Mouse (Mus musculus): ENCODE data around the gene Apobr. TPM values are rescaled to one million over a fixed set of nuclear protein-coding genes. Genes with fewer than 3 reads are reported as not detected.

Gene Apobr
- polyA plus RNA-seq, 1 experiment from 2014 or later: 1.2 TPM

DNA sequence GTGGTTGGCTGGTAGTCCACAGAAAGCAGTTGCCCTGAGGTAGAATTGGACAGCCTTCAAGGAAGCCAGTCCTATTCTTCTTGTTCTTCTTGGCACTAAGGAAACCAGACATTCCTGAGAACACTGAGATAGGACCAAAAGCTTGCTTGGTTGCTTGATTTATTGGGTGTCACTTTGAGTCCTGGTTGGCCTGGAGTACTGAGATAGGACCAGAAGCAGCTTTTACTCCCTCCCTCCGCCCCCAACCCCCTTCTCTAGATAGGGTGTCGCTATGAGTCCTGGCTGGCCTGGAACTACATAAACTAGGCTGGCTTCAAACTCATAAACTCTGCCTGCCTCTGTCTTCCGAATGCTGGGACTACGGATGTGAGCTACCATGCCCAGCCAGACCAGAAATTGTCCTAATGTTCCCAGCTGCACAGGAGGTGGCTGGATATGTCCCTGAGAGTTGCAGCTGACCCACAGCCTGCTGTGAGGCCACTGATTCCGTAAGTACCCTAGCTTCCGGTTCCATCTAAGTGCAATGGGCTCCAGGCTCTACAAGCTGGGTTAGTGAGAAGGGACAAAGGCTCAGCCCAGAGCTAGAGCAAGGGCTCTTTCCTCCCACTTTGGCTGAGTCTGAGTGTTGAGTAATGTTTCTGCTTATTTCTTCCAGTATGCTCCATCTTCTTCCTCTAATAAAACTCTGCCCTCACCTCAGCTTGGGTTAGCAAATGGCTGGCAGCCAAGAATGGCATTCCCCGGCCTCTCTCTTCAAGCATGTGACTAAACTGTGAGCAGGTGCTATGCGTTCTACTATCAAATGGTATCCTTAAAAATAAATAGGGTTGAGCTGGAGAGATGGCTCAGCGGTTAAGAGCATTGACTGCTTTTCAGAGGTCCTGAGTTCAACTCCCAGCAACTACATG lies 37.0 kb downstream of the Apobr start:
- H3K27ac ChIP-seq: no peak overlapping the region
- ATAC-seq (replicated peaks; ENCODE audit: low FRiP score, low read depth) (no peak), DNase-seq (ENCODE audit: low spot score) (no peak)
- H3K27me3 ChIP-seq (ENCODE audit: insufficient read depth, low read length): no peaks in the 10 kb centered on the region
- H3K4me3 ChIP-seq (replicated peaks; ENCODE audit: low read depth, low read length): no peak overlapping the region
- 68% methylated on average over 9 of the region's 9 CpGs for WGBS
- H3K4me2 ChIP-seq (ENCODE audit: low read length): no peak overlapping the region
- H3K36me3 ChIP-seq (ENCODE audit: insufficient read depth, low read length): no peaks in the 10 kb centered on the region
- H3K4me1 ChIP-seq (replicated peaks; ENCODE audit: insufficient read depth, low read length): 0 out of 2 replicates have a peak, but pooled peaks cover 3% of the 10 kb centered on the region
- no peak overlapping the region for H3K9ac ChIP-seq (ENCODE audit: low read depth, low read length)
- TF ChIP-seq CTCF (IDR thresholded peaks at IDR 0.05; ENCODE audit: low read depth): no peak
- H3K9me3 ChIP-seq (replicated peaks; ENCODE audit: low read length): no peaks in the 10 kb centered on the region

- ATAC-seq (replicated peaks; ENCODE audit: low FRiP score, low read depth) (no peak), DNase-seq (ENCODE audit: low spot score) (no peak)
- no peaks in the 10 kb centered on the region for H3K27me3 ChIP-seq (ENCODE audit: insufficient read depth, low read length)
- no peaks in the 10 kb centered on the region for H3K9me3 ChIP-seq (replicated peaks; ENCODE audit: low read length)
- H3K4me3 ChIP-seq (replicated peaks; ENCODE audit: low read depth, low read length): no peak overlapping the region
- no peak overlapping the region for H3K9ac ChIP-seq (ENCODE audit: low read depth, low read length)
- no peaks in the 10 kb centered on the region for H3K36me3 ChIP-seq (ENCODE audit: insufficient read depth, low read length)
- no peak overlapping the region for H3K27ac ChIP-seq
- WGBS: 96% methylated on average over 1 of the region's 1 CpGs
- no peak for TF ChIP-seq CTCF (IDR thresholded peaks at IDR 0.05; ENCODE audit: low read depth)
- no peak overlapping the region for H3K4me2 ChIP-seq (ENCODE audit: low read length)
- 0 out of 2 replicates have a peak, but pooled peaks cover 5% of the 10 kb centered on the region for H3K4me1 ChIP-seq (replicated peaks; ENCODE audit: insufficient read depth, low read length)
Measured at GRCm38 (mm10) chr7:126623381-126623780, 38.6 kb downstream of the Apobr start.

DNA sequence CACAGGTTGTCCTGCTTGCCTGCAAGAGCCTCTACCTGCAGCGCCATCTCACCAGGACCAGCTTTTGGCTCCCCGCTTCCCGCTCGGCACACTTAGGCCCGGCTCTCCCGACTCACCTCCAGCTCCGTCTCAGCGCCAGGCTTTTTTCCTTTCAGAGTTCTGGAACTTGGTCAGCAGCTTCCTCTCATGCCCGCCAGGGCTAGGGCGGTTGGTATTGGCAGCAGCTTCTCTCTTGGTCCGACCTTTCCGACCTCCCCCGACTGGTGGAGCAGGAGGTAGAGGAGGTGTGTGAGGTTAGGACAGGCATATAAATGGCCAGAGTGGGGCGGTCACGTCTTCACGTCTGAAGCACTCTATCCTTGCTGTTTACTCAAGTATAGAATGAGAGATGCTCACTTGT lies 40.0 kb downstream of the Apobr start:
- 0 out of 2 replicates have a peak, but pooled peaks cover 7% of the 10 kb centered on the region for H3K4me1 ChIP-seq (replicated peaks; ENCODE audit: insufficient read depth, low read length)
- no peaks in the 10 kb centered on the region for H3K9me3 ChIP-seq (replicated peaks; ENCODE audit: low read length)
- WGBS: 77% methylated on average over 16 of the region's 16 CpGs
- no peak for DNase-seq (ENCODE audit: low spot score)
- H3K27me3 ChIP-seq (ENCODE audit: insufficient read depth, low read length): no peaks in the 10 kb centered on the region
- no peak overlapping the region for H3K27ac ChIP-seq
- H3K4me3 ChIP-seq (replicated peaks; ENCODE audit: low read depth, low read length): no peak overlapping the region
- no peak overlapping the region for H3K4me2 ChIP-seq (ENCODE audit: low read length)
- no peak overlapping the region for H3K9ac ChIP-seq (ENCODE audit: low read depth, low read length)
- no peaks in the 10 kb centered on the region for H3K36me3 ChIP-seq (ENCODE audit: insufficient read depth, low read length)
- TF ChIP-seq CTCF (IDR thresholded peaks at IDR 0.05; ENCODE audit: low read depth): no peak
- no peak for ATAC-seq (replicated peaks; ENCODE audit: low FRiP score, low read depth)

DNA sequence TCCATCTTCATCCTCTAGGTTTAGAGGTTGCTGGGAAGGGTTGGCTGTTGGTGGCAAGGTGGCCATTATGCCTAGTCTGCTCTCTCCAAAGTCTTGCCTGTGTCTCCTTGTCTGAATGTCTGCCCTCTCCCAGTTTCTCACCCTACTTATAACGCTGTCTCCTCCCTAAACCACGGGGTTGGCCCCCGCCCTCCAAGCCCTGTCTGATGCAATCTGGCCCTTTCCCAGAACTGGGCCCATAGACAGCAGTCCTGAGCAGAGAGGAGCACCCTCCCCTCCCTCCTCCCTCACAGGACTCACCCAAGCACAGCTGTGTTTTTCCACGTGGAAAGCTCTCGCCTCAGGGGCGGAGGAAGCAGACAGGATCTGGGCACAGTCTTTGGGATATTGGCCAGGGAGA lies 40.6 kb downstream of the Apobr start:
- no peaks in the 10 kb centered on the region for H3K27me3 ChIP-seq (ENCODE audit: insufficient read depth, low read length)
- ATAC-seq (replicated peaks; ENCODE audit: low FRiP score, low read depth): peak; percentile 69
- H3K36me3 ChIP-seq (ENCODE audit: insufficient read depth, low read length): no peaks in the 10 kb centered on the region
- WGBS: 30% methylated on average over 6 of the region's 6 CpGs
- no peak for TF ChIP-seq CTCF (IDR thresholded peaks at IDR 0.05; ENCODE audit: low read depth)
- H3K4me3 ChIP-seq (replicated peaks; ENCODE audit: low read depth, low read length): no peak overlapping the region
- H3K27ac ChIP-seq: peak overlapping the region; percentile 42; the same call in 1 of the 2 replicates
- DNase-seq (ENCODE audit: low spot score): peak; percentile 56
- H3K9ac ChIP-seq (ENCODE audit: low read depth, low read length): 0 out of 2 replicates have a peak overlapping the region, but pooled peaks have one; percentile 19
- H3K4me1 ChIP-seq (replicated peaks; ENCODE audit: insufficient read depth, low read length): 0 out of 2 replicates have a peak, but pooled peaks cover 7% of the 10 kb centered on the region
- no peak overlapping the region for H3K4me2 ChIP-seq (ENCODE audit: low read length)
- no peaks in the 10 kb centered on the region for H3K9me3 ChIP-seq (replicated peaks; ENCODE audit: low read length)

DNA sequence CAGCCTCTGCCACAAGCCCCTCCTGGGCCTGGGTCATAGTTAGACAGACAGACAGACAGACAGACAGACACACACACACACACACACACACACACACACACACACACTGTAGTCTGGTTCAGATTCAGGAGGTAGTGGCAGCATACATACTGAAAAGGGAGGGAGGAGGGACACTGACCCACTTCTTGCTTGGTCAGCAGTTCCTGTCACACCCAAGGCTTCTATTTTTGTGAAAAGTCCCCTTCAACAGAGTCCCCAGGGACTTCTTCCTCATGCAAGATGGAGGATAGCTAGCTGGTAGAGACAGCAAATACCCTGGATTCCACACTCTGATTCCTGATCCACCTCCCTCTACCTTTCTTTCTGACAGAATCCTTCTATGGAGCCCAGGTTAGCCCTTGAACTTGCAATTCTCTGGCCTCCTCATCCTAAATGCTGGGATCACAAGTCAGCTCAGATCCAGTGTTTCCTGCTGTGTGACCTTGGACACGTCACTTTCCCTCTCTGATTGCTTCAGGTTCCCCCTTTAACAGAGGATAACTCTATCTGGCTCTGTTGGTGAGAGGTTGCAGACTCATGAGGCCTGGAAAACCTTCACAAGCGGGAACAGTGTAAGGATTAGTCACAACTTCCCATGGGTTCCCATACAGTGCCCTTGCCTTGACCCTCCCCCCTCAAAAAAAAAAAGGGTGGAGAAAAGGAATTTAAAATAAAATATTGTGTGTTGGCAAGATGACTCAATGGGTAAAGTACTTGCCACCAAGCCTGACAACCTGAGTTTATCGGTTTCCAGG lies 41.3 kb downstream of the Apobr start:
- WGBS: 85% methylated on average over 3 of the region's 3 CpGs
- no peak overlapping the region for H3K9ac ChIP-seq (ENCODE audit: low read depth, low read length)
- no peak for TF ChIP-seq CTCF (IDR thresholded peaks at IDR 0.05; ENCODE audit: low read depth)
- DNase-seq (ENCODE audit: low spot score) (no peak), ATAC-seq (replicated peaks; ENCODE audit: low FRiP score, low read depth) (no peak)
- H3K4me2 ChIP-seq (ENCODE audit: low read length): no peak overlapping the region
- H3K27ac ChIP-seq: peak overlapping the region; percentile 42; the same call in 1 of the 2 replicates
- no peaks in the 10 kb centered on the region for H3K9me3 ChIP-seq (replicated peaks; ENCODE audit: low read length)
- H3K36me3 ChIP-seq (ENCODE audit: insufficient read depth, low read length): no peaks in the 10 kb centered on the region
- H3K4me1 ChIP-seq (replicated peaks; ENCODE audit: insufficient read depth, low read length): 0 out of 2 replicates have a peak, but pooled peaks cover 7% of the 10 kb centered on the region
- no peaks in the 10 kb centered on the region for H3K27me3 ChIP-seq (ENCODE audit: insufficient read depth, low read length)
- H3K4me3 ChIP-seq (replicated peaks; ENCODE audit: low read depth, low read length): no peak overlapping the region

- 48% methylated on average over 6 of the region's 6 CpGs for WGBS
- no peak for TF ChIP-seq CTCF (IDR thresholded peaks at IDR 0.05; ENCODE audit: low read depth)
- Histone ChIP-seq H3K9ac (ENCODE audit: low read depth, low read length) (no peak overlapping the region), H3K36me3 (ENCODE audit: insufficient read depth, low read length) (no peaks in the 10 kb centered on the region), H3K4me2 (ENCODE audit: low read length) (no peak overlapping the region), H3K4me3 (replicated peaks; ENCODE audit: low read depth, low read length) (no peak overlapping the region), H3K9me3 (replicated peaks; ENCODE audit: low read length) (no peaks in the 10 kb centered on the region), H3K27ac (peak overlapping the region; percentile 39), H3K4me1 (replicated peaks; ENCODE audit: insufficient read depth, low read length) (0 out of 2 replicates have a peak, but pooled peaks cover 7% of the 10 kb centered on the region), H3K27me3 (ENCODE audit: insufficient read depth, low read length) (no peaks in the 10 kb centered on the region)
- DNase-seq (ENCODE audit: low spot score) (peak; percentile 18), ATAC-seq (replicated peaks; ENCODE audit: low FRiP score, low read depth) (no peak)
Measured at GRCm38 (mm10) chr7:126628111-126628510, 43.4 kb downstream of the Apobr start.
